Mouse (Mus musculus) forebrain, embryonic 10.5 days (tissue): ENCODE results near the gene Fam178b. TPM values are rescaled to one million over a fixed set of nuclear protein-coding genes. Genes with fewer than 3 reads are reported as not detected.

Source experiments
- DNase-seq: peaks from one replicate; pipeline ENCODE4 v3.0.0-alpha.2; 2017; ENCODE audit warnings: low spot score; ENCODE audit errors: extremely low spot score
- H3K27ac ChIP-seq: fragments of 300-500 bp; sonication (generic); 2 replicates; pipeline ENCODE4 v1.5.1; 2016; ENCODE audit warnings: mild to moderate bottlenecking
- H3K27me3 ChIP-seq: fragments of 300-500 bp; sonication (generic); 2 replicates; pipeline ENCODE4 v1.6.1; 2016; ENCODE audit warnings: mild to moderate bottlenecking; ENCODE audit not compliant: poor library complexity, severe bottlenecking
- H3K36me3 ChIP-seq: fragments of 300-500 bp; sonication (generic); replicated peaks from 2 replicates; pipeline ENCODE4 v1.6.1; 2016; ENCODE audit warnings: mild to moderate bottlenecking, moderate library complexity
- H3K4me1 ChIP-seq: fragments of 300-500 bp; sonication (generic); 2 replicates; pipeline ENCODE4 v1.6.1; 2016
- H3K4me3 ChIP-seq: fragments of 300-500 bp; sonication (generic); 2 replicates; pipeline ENCODE4 v1.5.1; 2016; ENCODE audit warnings: mild to moderate bottlenecking, moderate library complexity
- H3K9me3 ChIP-seq: fragments of 300-500 bp; sonication (generic); 2 replicates; pipeline ENCODE4 v1.6.1; 2016; ENCODE audit warnings: mild to moderate bottlenecking, moderate library complexity
- WGBS: fragments of 180-500 bp; shearing (Covaris S2); methylation state at CpG from one replicate; pipeline ENCODE4 v1.1.7; 2016; 5-methylcytosine and 5-hydroxymethylcytosine counted together
- polyA plus RNA-seq: library from polyadenylated mRNA; unstranded; fragments of >200 nt; fragmentation: Nextera tagmentation; extraction: Ambion mirVana; gene quantifications from 2 replicates; pipeline ENCODE4 v1.2.1, GENCODE M21; 2016

The Fam178b gene
- polyA plus RNA-seq, 1 experiment from 2014 or later: 0.42 TPM

DNA sequence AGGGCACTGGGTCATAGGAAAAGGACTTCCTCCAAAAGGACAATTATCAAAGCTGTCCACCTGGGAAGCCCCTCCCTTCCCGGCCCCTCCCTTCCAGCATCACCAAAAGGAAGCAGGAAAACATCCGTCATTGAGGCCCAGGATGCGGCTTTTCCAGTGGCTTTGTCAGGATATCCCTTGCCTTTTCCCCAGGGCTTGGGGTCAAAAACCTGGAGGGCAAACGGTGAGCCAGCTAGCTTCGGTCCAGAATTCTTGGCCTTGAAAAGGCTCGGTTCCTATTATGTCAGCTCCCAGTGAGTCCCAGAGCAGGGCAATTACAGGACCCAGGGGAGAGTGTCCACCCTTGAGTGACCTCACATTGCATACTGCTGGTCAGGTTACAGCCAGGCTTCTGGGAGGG, 122.1 kb downstream of the Fam178b start:
- Histone ChIP-seq H3K9me3 (no peaks in the 10 kb centered on the region), H3K27ac (no peak overlapping the region), H3K4me1 (peaks cover 64% of the 10 kb centered on the region), H3K36me3 (no peaks in the 10 kb centered on the region), H3K4me3 (no peak overlapping the region), H3K27me3 (peaks cover 14% of the 10 kb centered on the region)
- no peak for DNase-seq
- WGBS: 61% methylated on average over 6 of the region's 6 CpGs

DNA sequence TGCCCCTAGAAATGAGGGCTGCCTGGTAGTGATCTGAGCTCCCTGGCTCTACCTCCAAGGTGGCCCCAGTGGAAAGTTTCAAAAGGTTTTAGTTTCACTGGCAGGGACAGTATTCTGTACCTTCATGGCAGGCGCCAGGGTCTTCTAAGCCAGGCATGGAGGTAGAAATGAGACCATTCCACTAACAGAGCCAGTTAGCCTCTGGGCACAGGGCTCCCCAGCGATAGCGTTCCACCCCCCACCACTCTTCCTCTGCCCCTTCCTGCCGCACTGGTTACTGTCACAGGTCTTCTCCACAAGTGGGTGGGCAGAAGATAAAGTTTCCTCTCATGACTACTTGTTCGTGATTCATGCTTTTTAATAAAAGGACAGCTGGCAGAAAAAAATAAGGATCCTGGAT, 123.1 kb downstream of the Fam178b start:
- Histone ChIP-seq H3K4me1 (peaks cover 72% of the 10 kb centered on the region), H3K27me3 (peaks cover 14% of the 10 kb centered on the region), H3K4me3 (no peak overlapping the region), H3K9me3 (no peaks in the 10 kb centered on the region), H3K36me3 (peaks cover 10% of the 10 kb centered on the region), H3K27ac (no peak overlapping the region)
- DNase-seq: no peak
- 65% methylated on average over 5 of the region's 5 CpGs for WGBS

DNA sequence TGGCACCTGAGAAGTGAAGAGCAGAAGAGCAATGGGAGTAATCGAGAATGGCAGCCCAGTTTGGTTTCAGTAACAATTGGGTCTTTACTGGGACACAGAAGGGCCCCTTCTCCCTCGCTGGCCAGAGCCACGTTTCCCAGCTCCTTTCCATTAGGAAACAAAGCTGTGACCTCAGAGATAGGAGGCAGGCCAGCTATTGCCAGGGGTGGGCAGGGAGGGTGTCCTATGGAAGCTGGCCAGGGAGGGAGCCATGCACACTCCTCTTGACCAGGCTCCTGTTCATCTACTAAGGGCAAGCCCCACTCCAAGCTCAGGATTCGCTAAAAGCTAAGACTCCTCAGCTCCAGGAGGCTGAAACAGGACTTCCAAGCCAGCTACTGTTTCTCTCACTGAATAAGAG, 123.7 kb downstream of the Fam178b start:
- peak overlapping the region; percentile 94 for H3K4me3 ChIP-seq
- no peaks in the 10 kb centered on the region for H3K9me3 ChIP-seq
- peaks cover 16% of the 10 kb centered on the region for H3K36me3 ChIP-seq
- DNase-seq: no peak
- peaks cover 78% of the 10 kb centered on the region for H3K4me1 ChIP-seq
- WGBS: 2% methylated on average over 4 of the region's 4 CpGs
- peak overlapping the region; percentile 98 for H3K27ac ChIP-seq
- H3K27me3 ChIP-seq: peaks cover 14% of the 10 kb centered on the region

DNA sequence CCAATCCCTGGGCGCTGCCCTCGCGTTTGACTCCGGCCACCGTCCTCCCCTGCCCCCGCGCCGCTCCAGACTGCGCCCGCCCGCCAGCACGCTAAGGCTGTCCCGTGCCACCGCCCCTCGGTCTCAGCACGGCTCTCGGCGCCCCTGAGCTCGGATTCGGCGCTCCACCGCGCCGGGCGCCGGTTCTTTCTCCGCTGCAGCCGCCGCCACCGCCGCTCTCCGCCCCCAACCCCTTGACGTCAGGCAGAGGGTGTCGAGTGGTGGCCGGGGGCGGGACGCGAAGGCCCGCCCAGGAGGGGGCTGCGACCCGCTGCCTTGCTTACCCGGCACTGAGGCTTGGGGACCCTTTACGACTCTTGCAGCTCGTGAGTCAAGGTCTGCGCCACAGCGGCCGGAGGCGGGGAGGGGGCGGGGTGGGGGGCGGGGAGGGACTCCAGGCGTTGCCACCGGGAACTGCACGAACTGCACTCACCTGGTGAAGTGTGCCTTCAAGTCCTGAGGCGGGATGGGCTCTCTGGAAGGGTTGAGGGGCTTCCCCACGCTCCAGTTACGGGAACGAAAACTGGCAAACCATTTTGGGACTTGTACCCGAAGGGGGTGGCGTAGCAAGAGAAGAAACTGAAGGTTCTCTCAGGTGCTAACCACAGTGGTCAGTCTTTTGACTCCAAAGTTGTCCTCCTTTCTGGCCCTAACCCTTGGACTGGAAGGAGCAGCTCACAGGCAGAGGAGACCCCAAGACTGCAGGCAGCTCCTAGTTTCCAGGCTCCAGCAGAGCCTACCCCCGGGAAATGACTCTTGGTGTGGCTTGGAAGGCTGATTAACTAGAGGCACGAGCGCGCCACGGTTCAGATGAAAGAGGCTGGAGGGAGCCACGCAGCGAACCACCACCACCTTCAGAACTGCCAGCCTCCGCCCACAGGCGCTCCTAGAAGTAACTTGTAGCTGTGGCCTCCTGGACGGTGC, 124.7 kb downstream of the Fam178b start, which contains the start of gene Sema4c:
Gene Sema4c, minus strand, starts transcription at position 319 of the 963 bp plus-strand sequence.
- H3K27ac ChIP-seq: peak within 1 kb of the TSS; percentile 98
- no peaks in the 10 kb centered on the region for H3K9me3 ChIP-seq
- H3K27me3 ChIP-seq: peaks cover 14% of the 10 kb centered on the region
- peaks cover 79% of the 10 kb centered on the region for H3K4me1 ChIP-seq
- H3K4me3 ChIP-seq: peak within 1 kb of the TSS; percentile 94
- 1% methylated on average over 69 of the region's 69 CpGs for WGBS
- peak; percentile 82 for DNase-seq
- H3K36me3 ChIP-seq: peaks cover 26% of the 10 kb centered on the region

DNA sequence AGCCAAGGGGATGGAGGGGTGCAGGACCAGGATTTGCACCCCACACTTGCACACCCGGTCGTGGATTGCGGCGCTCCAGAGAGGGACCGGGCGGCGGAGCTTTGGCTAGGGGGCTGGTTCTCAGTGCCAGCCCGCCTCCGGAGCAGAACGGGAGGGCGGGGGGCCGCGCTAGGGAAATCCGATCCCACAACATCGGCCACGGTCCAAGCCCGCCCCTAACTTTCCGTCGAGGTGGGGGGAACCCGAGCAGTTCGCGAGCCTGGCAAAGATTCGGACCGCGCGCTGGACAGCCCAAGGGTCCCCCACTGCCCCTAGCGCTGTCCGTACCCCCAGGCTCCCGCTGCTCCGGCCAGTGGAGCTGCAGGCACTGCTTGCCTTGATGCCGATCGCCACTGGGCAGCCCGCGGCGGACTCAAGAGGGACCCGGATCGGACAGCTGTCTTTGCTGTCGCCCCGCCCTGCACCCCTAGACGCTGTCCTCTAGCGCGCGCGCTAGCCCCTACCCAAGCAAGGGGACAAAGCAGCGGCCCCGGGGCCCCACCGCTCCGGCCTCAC, 125.4 kb downstream of the Fam178b start:
- Histone ChIP-seq H3K36me3 (peaks cover 34% of the 10 kb centered on the region), H3K4me3 (peak overlapping the region; percentile 94), H3K4me1 (peaks cover 73% of the 10 kb centered on the region), H3K9me3 (no peaks in the 10 kb centered on the region), H3K27me3 (peaks cover 14% of the 10 kb centered on the region), H3K27ac (peak overlapping the region; percentile 98)
- 0% methylated on average over 48 of the region's 48 CpGs for WGBS
- peak; percentile 79 for DNase-seq

DNA sequence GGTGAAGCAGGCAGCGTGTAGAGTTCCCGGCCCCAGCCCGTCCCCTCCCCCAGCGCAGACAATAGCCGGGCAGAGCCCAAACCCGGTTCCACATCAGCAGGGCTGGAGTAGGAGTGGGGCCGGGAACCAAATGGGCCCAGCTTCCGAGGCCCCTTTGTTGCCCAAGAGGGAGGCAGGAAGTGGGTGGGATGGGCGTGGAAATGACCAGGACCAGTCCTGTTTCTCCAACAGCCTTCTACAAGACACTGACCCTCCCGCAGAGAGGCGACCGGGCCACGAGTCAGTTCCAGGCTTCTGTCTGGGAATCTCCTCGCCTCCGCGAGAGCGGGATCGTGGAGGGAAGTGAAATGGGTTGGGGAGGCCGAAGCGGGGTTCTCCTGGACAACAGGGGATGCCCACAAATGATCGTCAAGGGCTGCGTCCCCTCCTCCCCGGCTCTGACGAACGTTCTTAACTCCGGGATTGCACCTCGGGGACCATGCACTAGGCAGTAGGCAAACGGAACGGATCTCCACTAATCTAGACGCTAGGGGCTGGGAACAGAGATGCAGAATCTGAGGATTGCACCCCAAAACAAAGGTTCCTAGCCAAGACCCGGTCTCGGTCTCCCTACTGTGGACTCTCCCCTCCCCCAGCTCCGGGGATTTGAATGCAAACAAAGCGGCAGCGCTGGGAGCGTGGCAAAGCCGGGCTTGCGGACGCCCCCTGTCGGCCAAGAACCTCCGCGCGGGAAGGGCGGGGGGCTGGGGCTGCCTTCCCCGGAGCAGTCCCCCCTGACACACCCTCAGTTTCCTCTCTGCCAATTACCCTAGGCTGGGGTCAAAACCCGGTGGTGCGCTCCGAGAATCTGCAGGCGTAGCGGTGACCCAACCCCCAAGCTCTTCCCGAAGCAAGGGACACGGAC, 126.2 kb downstream of the Fam178b start:
- peaks cover 14% of the 10 kb centered on the region for H3K27me3 ChIP-seq
- H3K4me1 ChIP-seq: peaks cover 66% of the 10 kb centered on the region
- peak overlapping the region; percentile 98 for H3K27ac ChIP-seq
- peak overlapping the region; percentile 94 for H3K4me3 ChIP-seq
- H3K9me3 ChIP-seq: no peaks in the 10 kb centered on the region
- peak; percentile 95 for DNase-seq
- peaks cover 41% of the 10 kb centered on the region for H3K36me3 ChIP-seq
- WGBS: under 1% methylated on average over 52 of the region's 52 CpGs

DNA sequence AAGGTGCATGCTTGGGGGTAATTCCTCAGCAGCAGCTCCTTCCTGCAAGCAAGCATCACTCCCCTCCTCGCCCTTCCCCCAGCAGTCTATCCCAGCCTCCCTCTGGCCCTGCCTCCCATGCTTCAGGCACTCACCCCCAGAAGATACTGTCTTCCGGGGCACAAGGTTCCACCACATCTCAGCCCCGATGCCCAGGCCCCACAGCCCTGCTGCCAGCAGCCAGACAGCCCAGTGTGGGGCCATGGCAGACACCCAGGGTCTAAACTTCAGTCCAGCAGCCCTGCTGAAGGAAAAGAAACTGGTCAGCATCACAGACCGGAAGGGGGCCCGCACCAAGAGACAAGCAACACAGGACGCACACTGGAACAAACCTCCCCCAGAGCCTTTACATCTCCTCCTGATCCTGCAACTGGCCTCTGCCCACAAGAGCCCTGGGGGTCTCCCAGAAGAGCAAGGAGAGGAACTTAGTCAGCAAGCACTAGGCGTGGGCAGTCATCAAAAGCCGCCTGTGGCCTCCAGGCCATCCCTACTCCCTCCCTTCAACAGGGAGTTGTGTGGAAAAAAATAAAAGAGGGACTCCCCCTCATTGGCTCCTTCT, 127.1 kb downstream of the Fam178b start:
- Histone ChIP-seq H3K27ac (peak overlapping the region; percentile 98), H3K27me3 (peaks cover 14% of the 10 kb centered on the region), H3K4me1 (peaks cover 57% of the 10 kb centered on the region), H3K9me3 (no peaks in the 10 kb centered on the region), H3K36me3 (peaks cover 50% of the 10 kb centered on the region), H3K4me3 (peak overlapping the region; percentile 94)
- 12% methylated on average over 8 of the region's 8 CpGs for WGBS
- no peak for DNase-seq

DNA sequence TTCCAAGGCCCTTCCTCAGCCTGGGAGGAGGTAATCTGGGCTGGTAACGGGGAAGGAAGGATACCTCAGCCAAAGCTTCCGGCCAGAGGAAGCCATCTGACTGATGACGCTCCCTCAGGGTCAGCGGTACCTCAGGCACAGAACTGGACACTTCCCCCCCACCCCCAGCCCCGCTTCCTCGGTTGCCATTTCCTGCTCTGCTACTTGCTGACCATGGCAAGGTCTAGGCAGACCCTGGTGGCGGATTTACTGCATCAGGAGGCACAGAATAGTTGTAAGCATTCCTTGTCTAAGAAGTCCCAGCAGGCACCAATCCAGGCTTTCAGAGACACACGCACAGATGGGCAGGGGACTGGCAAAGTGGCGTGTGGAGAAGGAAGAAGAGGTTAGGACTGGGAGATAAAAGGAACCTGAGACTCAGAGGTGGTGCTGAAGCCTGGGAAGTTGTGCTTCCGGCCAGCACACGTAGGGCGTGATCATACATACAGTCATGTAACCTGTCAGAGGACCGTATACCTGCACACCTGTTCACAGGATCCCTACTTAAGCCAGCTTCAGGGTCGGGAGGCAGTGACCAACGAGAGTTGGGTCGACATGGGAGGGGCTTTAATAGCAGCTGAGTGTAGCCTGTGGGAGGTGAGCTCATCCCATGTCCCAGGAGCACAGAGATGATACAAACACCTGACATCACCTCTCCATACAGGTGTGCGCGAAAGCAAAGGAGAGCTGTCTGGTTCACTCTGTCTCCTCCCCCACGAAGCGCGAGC, 128.2 kb downstream of the Fam178b start:
- H3K4me3 ChIP-seq: peak overlapping the region; percentile 94
- H3K9me3 ChIP-seq: no peaks in the 10 kb centered on the region
- 84% methylated on average over 21 of the region's 21 CpGs for WGBS
- no peak for DNase-seq
- peaks cover 51% of the 10 kb centered on the region for H3K4me1 ChIP-seq
- H3K27ac ChIP-seq: peak overlapping the region; percentile 98
- peaks cover 61% of the 10 kb centered on the region for H3K36me3 ChIP-seq
- peaks cover 11% of the 10 kb centered on the region for H3K27me3 ChIP-seq

DNA sequence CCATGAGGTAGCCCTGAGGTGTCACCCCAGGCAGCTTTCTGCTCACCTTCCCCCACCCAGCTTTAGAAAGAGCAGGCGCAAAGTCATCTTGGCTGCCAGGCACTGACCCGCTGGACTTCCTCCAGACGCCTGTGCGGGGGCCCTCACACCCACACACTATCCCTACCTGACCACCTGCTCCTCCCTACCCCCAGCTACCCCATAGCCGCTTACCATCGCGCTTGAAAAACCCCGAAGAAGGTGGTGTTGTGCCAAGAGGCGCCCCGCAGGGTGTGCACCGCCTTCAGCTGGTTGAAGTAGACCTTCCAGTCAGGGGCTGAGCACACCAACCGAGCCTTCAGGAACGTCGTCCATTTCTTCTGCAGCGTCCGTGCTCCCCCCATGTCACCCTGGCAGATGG, 130.5 kb downstream of the Fam178b start:
- Histone ChIP-seq H3K27me3 (no peaks in the 10 kb centered on the region), H3K9me3 (no peaks in the 10 kb centered on the region), H3K27ac (no peak overlapping the region), H3K4me1 (peaks cover 51% of the 10 kb centered on the region), H3K36me3 (peaks cover 80% of the 10 kb centered on the region), H3K4me3 (no peak overlapping the region)
- no peak for DNase-seq
- WGBS: 92% methylated on average over 16 of the region's 16 CpGs

DNA sequence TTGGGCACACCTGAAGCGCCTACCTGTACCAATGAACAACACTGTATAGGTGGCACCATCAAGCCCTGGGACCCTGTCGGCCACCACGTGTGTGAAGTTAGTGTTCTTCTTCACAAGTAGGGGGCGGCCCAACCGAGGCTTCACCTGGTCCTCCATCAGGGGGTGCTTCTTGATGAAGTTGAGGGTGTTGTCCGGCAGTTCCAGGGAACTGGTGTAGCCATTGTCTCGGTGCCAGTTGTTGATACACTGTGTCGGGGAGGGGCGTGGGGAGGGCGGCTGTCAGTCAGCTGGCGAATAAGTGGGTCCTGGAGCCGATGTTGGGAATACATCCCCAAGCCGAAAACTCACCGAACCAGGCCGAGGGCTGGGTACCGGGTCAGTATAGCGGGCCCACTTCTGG, 131.1 kb downstream of the Fam178b start:
- no peak overlapping the region for H3K27ac ChIP-seq
- H3K27me3 ChIP-seq: no peaks in the 10 kb centered on the region
- peaks cover 55% of the 10 kb centered on the region for H3K4me1 ChIP-seq
- peaks cover 80% of the 10 kb centered on the region for H3K36me3 ChIP-seq
- no peak overlapping the region for H3K4me3 ChIP-seq
- H3K9me3 ChIP-seq: no peaks in the 10 kb centered on the region
- no peak for DNase-seq
- 91% methylated on average over 17 of the region's 17 CpGs for WGBS

DNA sequence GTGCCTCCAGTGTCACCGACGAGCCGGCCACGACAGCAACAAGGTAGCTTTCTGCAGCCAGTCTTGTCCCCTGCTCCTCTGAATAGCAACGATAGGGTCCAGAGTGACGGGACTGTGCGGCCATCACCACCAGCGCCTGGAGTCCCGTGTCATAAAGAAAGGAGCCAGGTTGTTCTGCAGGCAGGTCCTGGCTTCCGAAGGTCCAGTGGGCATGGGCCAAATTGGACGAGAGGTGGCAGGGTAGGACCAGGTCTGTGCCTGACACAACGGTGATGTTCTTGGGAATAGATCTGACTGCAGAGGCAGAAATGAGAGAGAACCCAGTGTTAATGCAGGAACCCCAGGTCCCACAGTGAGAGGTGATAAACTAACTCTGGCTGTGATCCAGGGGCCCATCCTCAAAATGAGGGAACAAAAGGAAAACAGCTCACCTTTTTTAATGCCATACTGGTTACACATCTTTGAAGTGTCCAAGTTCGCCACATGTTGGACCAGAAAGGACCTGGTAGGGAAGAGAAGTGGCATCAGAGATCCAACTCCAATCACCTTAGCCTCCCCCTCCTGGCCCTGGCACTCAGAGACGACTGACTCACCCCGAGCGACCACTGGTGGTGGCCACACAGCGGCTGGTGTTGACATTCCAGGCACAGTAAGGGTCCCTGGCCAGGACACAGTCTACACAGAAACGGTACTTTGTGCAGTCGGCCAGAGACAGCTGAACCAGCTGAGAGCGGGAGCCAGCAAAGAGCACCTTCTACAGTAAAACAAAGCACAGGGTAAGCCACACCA, 132.7 kb downstream of the Fam178b start:
- no peaks in the 10 kb centered on the region for H3K27me3 ChIP-seq
- peaks cover 73% of the 10 kb centered on the region for H3K36me3 ChIP-seq
- WGBS: 86% methylated on average over 20 of the region's 20 CpGs
- DNase-seq: no peak
- no peak overlapping the region for H3K27ac ChIP-seq
- no peak overlapping the region for H3K4me3 ChIP-seq
- peaks cover 61% of the 10 kb centered on the region for H3K4me1 ChIP-seq
- H3K9me3 ChIP-seq: no peaks in the 10 kb centered on the region
